Mouse (Mus musculus) adrenal gland, adult 10 weeks (tissue): Measurements from ENCODE around the gene Cfl2. TPM values are rescaled to one million over a fixed set of nuclear protein-coding genes. Genes with fewer than 3 reads are reported as not detected.

Experiments
- polyA plus RNA-seq: library from polyadenylated mRNA; stranded (reverse); fragments of 350-450 nt; fragmentation: Illumina TruSeq; extraction: RNeasy Lipid Tissue Mini Kit (QIAGEN cat#74804); gene quantifications from one replicate; pipeline ENCODE4 v1.2.3, GENCODE M21; 2014; ENCODE audit warnings: low read depth, low replicate concordance

The Cfl2 gene
- 644 TPM for polyA plus RNA-seq

DNA sequence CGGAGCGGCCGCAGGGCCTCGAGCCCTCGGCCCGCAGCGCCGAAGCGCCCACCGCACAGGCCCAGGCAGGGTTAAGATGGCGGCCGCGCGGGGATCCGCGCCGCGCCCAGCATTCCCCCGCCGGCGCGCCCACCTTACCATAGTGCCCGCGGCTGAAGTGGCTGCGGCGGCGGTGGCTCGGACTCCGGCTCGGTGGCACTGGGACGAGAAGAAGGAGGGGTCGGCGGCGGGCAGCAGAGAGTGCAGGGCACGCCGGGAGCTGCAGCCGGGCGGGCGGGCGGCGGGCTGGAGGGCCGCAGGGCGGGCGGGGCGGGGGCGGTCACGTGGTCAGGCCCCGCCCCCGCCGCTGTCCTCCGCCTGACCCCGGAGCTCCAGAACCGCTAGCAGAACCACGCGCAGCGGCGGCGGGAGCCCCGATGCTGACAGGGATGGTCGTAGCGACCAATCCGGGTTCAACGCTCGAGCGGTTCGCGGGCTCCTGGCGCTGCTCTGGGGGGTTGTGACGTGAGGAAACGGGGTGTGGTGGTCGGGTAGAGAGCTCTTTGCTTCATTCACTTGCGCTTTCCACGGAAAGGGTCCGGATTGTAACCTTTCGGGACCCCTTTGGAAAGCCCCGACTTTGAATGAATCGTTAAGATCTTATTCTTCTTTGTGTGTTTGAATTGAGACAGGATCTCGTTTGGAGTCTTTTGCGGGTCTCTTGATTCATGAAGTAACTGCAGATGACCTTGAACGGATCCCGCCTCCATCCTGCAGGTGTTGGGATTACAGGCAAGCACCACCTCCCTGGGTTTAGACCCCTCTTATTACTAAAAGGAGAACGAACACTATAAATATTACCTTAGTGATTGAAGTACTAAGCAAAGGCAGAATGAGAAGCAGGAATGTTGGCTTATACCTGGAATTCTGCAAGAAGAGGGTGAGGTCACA is at the start of gene Cfl2:
Gene Cfl2 (minus strand): TSS at position 272 of the 930 bp plus-strand sequence.

Other genes starting within 250 kb of the Cfl2 start
- gene Sptssa, start 206.3 kb downstream of the Cfl2 start, polyA plus RNA-seq = 334 TPM
- gene Eapp, start 167.0 kb downstream of the Cfl2 start, polyA plus RNA-seq = 104 TPM
- gene Snx6, start 67.2 kb downstream of the Cfl2 start, polyA plus RNA-seq = 180 TPM
- not detected for gene Gm20403, start 123.7 kb upstream of the Cfl2 start, polyA plus RNA-seq
- gene Baz1a, start 151.5 kb upstream of the Cfl2 start, polyA plus RNA-seq = 17.9 TPM
- 20.8 TPM for gene 2700097O09Rik, start 217.2 kb upstream of the Cfl2 start, polyA plus RNA-seq
- 1,646 TPM for gene Srp54a, start 217.4 kb upstream of the Cfl2 start, polyA plus RNA-seq